In the genomic region with DNA sequence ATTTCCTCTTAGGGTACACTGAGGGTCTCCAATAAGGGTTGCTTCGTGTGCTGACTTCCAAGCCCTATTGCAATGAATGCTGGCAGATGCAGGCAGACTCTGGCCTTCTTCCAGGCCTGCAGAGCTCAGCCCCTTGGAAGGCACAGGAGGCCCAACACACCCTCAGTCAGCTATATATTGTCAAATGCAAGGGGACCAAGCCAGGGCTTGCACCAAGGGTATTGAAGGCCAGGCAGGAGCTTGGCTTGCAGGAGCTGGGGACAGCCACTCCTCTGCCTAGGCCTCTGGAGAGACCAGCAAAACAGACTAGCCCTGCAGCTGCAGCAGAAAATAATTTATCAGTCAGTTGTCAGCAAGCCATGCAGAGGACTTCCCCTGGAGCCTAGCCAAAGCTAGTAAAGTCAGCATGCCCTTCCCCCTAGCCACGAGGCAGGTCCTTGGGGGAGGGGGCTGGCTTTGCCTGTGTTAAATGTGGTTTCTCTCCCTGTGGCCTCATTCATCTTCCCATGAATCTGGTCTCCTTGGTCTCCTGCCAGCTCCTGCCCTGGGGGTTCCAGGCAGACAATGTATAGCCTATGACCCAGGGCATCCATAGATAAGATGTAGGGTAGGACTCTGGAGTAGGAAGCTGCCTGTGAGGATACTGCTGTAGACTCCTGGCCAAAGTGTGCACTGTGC, we compare ENCODE assay signal across 8 mouse cellular contexts. TPM values are rescaled to one million over a fixed set of nuclear protein-coding genes. Genes with fewer than 3 reads are reported as not detected.
DNase-seq lines count a peak whose midpoint lies in the region; ATAC-seq and TF ChIP-seq lines count a peak whose summit lies in the region.

No protein-coding gene starts in this region.

- no peak overlapping the region for H3K4me3 ChIP-seq in layer of hippocampus, adult 2 months
- H3K4me3 ChIP-seq in hindbrain, embryonic 12.5 days: no peak overlapping the region
- no peak overlapping the region for H3K4me3 ChIP-seq in neural tube, embryonic 11.5 days (ENCODE audit: low read depth, low read length)

- no peaks in the 10 kb centered on the region for H3K36me3 ChIP-seq in hindbrain, embryonic 12.5 days
- no peaks in the 10 kb centered on the region for H3K36me3 ChIP-seq in neural tube, embryonic 11.5 days (ENCODE audit: control insufficient read depth, insufficient read depth, low read length)

- ATAC-seq in hindbrain, embryonic 12.5 days (ENCODE audit: low FRiP score): peak; percentile 76
- ATAC-seq in neural tube, embryonic 11.5 days (ENCODE audit: insufficient read depth, low FRiP score, low TSS enrichment): peak; percentile 48

- no peaks in the 10 kb centered on the region for H3K9me3 ChIP-seq in hindbrain, embryonic 12.5 days (replicated peaks)
- no peaks in the 10 kb centered on the region for H3K9me3 ChIP-seq in neural tube, embryonic 11.5 days (ENCODE audit: control insufficient read depth, low read length)

- peak overlapping the region; percentile 51; the same call in 1 of the 2 replicates for H3K27ac ChIP-seq in layer of hippocampus, adult 2 months
- peak overlapping the region; percentile 72 for H3K27ac ChIP-seq in hindbrain, embryonic 12.5 days
- H3K27ac ChIP-seq in neural tube, embryonic 11.5 days (ENCODE audit: low read depth, low read length): peak overlapping the region; percentile 58

- no peak overlapping the region for H3K9ac ChIP-seq in hindbrain, embryonic 12.5 days
- no peak overlapping the region for H3K9ac ChIP-seq in neural tube, embryonic 11.5 days (ENCODE audit: low read length)

- H3K4me1 ChIP-seq in hindbrain, embryonic 12.5 days: peaks cover 43% of the 10 kb centered on the region
- peaks cover 24% of the 10 kb centered on the region for H3K4me1 ChIP-seq in neural tube, embryonic 11.5 days (ENCODE audit: control insufficient read depth, insufficient read depth, low read length)

- peak; percentile 23 for DNase-seq in adrenal gland, postnatal 14 days
- no peak for DNase-seq in adrenal gland, postnatal 4 days (ENCODE audit: low spot score in 2 of 2)
- DNase-seq in layer of hippocampus, adult 2 months (ENCODE audit: low spot score in 2 of 2): no peak
- DNase-seq in layer of hippocampus, adult 9-10 months (ENCODE audit: low spot score): no peak
- DNase-seq in neural tube, embryonic 11.5 days (ENCODE audit: low spot score): peak; percentile 80
- no peak for DNase-seq in right cerebral cortex, adult 18-20 months
- no peak for DNase-seq in thymus, postnatal 4 days

- 26% methylated on average over 2 of the region's 2 CpGs for WGBS in hindbrain, embryonic 12.5 days
- 42% methylated on average over 2 of the region's 2 CpGs for WGBS in neural tube, embryonic 11.5 days

- H3K4me2 ChIP-seq in hindbrain, embryonic 12.5 days (replicated peaks): no peak overlapping the region
- H3K4me2 ChIP-seq in neural tube, embryonic 11.5 days (ENCODE audit: low read depth): no peak overlapping the region

- no peaks in the 10 kb centered on the region; the same call in 1 of the 2 replicates for H3K27me3 ChIP-seq in hindbrain, embryonic 12.5 days
- no peaks in the 10 kb centered on the region for H3K27me3 ChIP-seq in neural tube, embryonic 11.5 days (ENCODE audit: control insufficient read depth, insufficient read depth, low read length)

- no peak for TF ChIP-seq CTCF in layer of hippocampus, adult 2 months (conservative IDR thresholded peaks at IDR 0.05)

RNA-seq across cellular contexts. Expression of a gene that starts 43.6 kb away (rescaled TPM):
- total RNA-seq in adrenal gland, postnatal 14 days (2021): 7.0 and 12.1 TPM in 2 replicates
- 10 to 100 TPM; 34.1 to 41.3 TPM for total RNA-seq in adrenal gland, postnatal 4 days (2021)
- total RNA-seq in layer of hippocampus, adult 2 months (2021): 100 to 1,000 TPM; 234 to 238 TPM
- polyA plus RNA-seq in hindbrain, embryonic 12.5 days (2016; fragmentation: Nextera tagmentation; extraction: Ambion mirVana): 497 and 557 TPM in 2 replicates
- polyA plus RNA-seq in neural tube, embryonic 11.5 days (2014; fragmentation: Nextera tagmentation; extraction: Ambion mirVana): 472 and 565 TPM in 2 replicates

Comparison
In these comparisons a context has a peak if more than half of its experiments do, and no peak if none do; other contexts are left out.
1. DNase-seq: peak in adrenal gland, postnatal 14 days (single experiment) and neural tube, embryonic 11.5 days (single experiment); none in adrenal gland, postnatal 4 days (0 of 2), layer of hippocampus, adult 2 months (0 of 2), layer of hippocampus, adult 9-10 months (single experiment), right cerebral cortex, adult 18-20 months (single experiment) and thymus, postnatal 4 days (single experiment).
2. RNA of a gene that starts 43.6 kb away (total RNA-seq): 234 to 238 TPM in layer of hippocampus, adult 2 months; 34.1 to 41.3 TPM in adrenal gland, postnatal 4 days and 7.0 to 12.1 TPM in adrenal gland, postnatal 14 days; every median in the first group is over 4 times any median in the second.
3. Peak in every context shown above with its lines, with median percentiles within 50 percentile points of each other: H3K27ac ChIP-seq.